Mouse (Mus musculus) myocyte (in vitro differentiated cells): ENCODE measurements around the gene Mcm3ap.

Experiments
- CEBPB ChIP-seq: IDR thresholded peaks from 2 replicates; pipeline ENCODE4 v1.6.1; 2011; ENCODE audit warnings: mild to moderate bottlenecking, moderate library complexity; ENCODE audit not compliant: poor library complexity, insufficient read depth, severe bottlenecking
- E2F4 ChIP-seq: IDR thresholded peaks from one replicate; pipeline ENCODE4 v1.6.1; 2011; ENCODE audit warnings: mild to moderate bottlenecking, control low read depth, moderate library complexity; ENCODE audit not compliant: insufficient read depth
- MAX ChIP-seq: IDR thresholded peaks from one replicate; pipeline ENCODE4 v1.6.1; 2011; ENCODE audit warnings: low read depth, mild to moderate bottlenecking, control low read depth
- POLR2A ChIP-seq: IDR thresholded peaks from one replicate; pipeline ENCODE4 v1.6.1; 2011; ENCODE audit warnings: low read depth, mild to moderate bottlenecking, control low read depth, moderate library complexity; ENCODE audit not compliant: insufficient read length
- POLR2AphosphoS2 ChIP-seq: IDR thresholded peaks from one replicate; pipeline ENCODE4 v1.6.1; 2011; ENCODE audit warnings: low read depth, control low read depth; ENCODE audit not compliant: insufficient read length
- REST ChIP-seq: IDR thresholded peaks from one replicate; pipeline ENCODE4 v1.6.1; 2011; ENCODE audit warnings: mild to moderate bottlenecking, control low read depth, moderate library complexity; ENCODE audit not compliant: insufficient read depth, insufficient read length
- TCF12 ChIP-seq: IDR thresholded peaks from one replicate; pipeline ENCODE4 v1.6.1; 2011; ENCODE audit warnings: mild to moderate bottlenecking, control low read depth; ENCODE audit not compliant: poor library complexity, insufficient read depth, severe bottlenecking
- USF1 ChIP-seq: IDR thresholded peaks from one replicate; pipeline ENCODE4 v1.6.1; 2011; ENCODE audit warnings: low read depth, mild to moderate bottlenecking, control low read depth, moderate library complexity

- TF ChIP-seq POLR2A: no peak
- no peak for TF ChIP-seq USF1
- TF ChIP-seq CEBPB: no peak
- TF ChIP-seq E2F4: no peak
- TF ChIP-seq TCF12: no peak
- no peak for TF ChIP-seq POLR2AphosphoS2
- no peak for TF ChIP-seq MAX
- no peak for TF ChIP-seq REST
These were observed 26.8 kb downstream of the Mcm3ap start for GRCm38 (mm10) chr10:76495501-76495900.
